Mouse (Mus musculus): Measurements from ENCODE around the gene Mybpc3. TPM values are rescaled to one million over a fixed set of nuclear protein-coding genes. Genes with fewer than 3 reads are reported as not detected.

The Mybpc3 gene
- total RNA-seq, 2 experiments from 2014 or later: 0.38 to 0.55 TPM

GRCm38 (mm10) chr2:91119551-91119950, 1.6 kb downstream of the Mybpc3 start:
- no peak for DNase-seq (ENCODE audit: low spot score in 2 of 2)

- DNase-seq (ENCODE audit: low spot score in 2 of 2): no peak
Observed at GRCm38 (mm10) chr2:91120261-91120671, 2.3 kb downstream of the Mybpc3 start.

GRCm38 (mm10) chr2:91121011-91121410, 3.1 kb downstream of the Mybpc3 start:
- no peak for DNase-seq (ENCODE audit: low spot score in 2 of 2)

- no peak for DNase-seq (ENCODE audit: low spot score in 2 of 2)
Observed at GRCm38 (mm10) chr2:91121497-91121896, 3.6 kb downstream of the Mybpc3 start.

GRCm38 (mm10) chr2:91123521-91123920, 5.6 kb downstream of the Mybpc3 start:
- DNase-seq (ENCODE audit: low spot score in 2 of 2): no peak

GRCm38 (mm10) chr2:91125101-91125500, 7.2 kb downstream of the Mybpc3 start:
- DNase-seq (ENCODE audit: low spot score in 2 of 2): no peak

GRCm38 (mm10) chr2:91128761-91129160, 10.8 kb downstream of the Mybpc3 start:
- DNase-seq (ENCODE audit: low spot score in 2 of 2): no peak

GRCm38 (mm10) chr2:91130126-91130525, 12.2 kb downstream of the Mybpc3 start:
- DNase-seq (ENCODE audit: low spot score in 2 of 2): no peak

- no peak for DNase-seq (ENCODE audit: low spot score in 2 of 2)
Observed at GRCm38 (mm10) chr2:91131251-91131650, 13.3 kb downstream of the Mybpc3 start.

GRCm38 (mm10) chr2:91132035-91132434, 14.1 kb downstream of the Mybpc3 start:
- DNase-seq (ENCODE audit: low spot score in 2 of 2): no peak

- DNase-seq (ENCODE audit: low spot score in 2 of 2): no peak
Observed at GRCm38 (mm10) chr2:91136513-91137412, 18.8 kb downstream of the Mybpc3 start.

- no peak for DNase-seq (ENCODE audit: low spot score in 2 of 2)
Observed at GRCm38 (mm10) chr2:91137481-91137880, 19.5 kb downstream of the Mybpc3 start.

- no peak for DNase-seq (ENCODE audit: low spot score in 2 of 2)
Observed at GRCm38 (mm10) chr2:91139311-91139710, 21.4 kb downstream of the Mybpc3 start.

GRCm38 (mm10) chr2:91139764-91140163, 21.8 kb downstream of the Mybpc3 start:
- no peak for DNase-seq (ENCODE audit: low spot score in 2 of 2)

GRCm38 (mm10) chr2:91142920-91143319, 25.0 kb downstream of the Mybpc3 start:
- no peak for DNase-seq (ENCODE audit: low spot score in 2 of 2)

- no peak for DNase-seq (ENCODE audit: low spot score in 2 of 2)
Observed at GRCm38 (mm10) chr2:91143401-91143800, 25.5 kb downstream of the Mybpc3 start.

GRCm38 (mm10) chr2:91148101-91148500, 30.2 kb downstream of the Mybpc3 start:
- no peak for DNase-seq (ENCODE audit: low spot score in 2 of 2)

GRCm38 (mm10) chr2:91151331-91151730, 33.4 kb downstream of the Mybpc3 start:
- no peak for DNase-seq (ENCODE audit: low spot score in 2 of 2)

- no peak for DNase-seq (ENCODE audit: low spot score in 2 of 2)
Observed at GRCm38 (mm10) chr2:91152885-91153377, 35.0 kb downstream of the Mybpc3 start.

GRCm38 (mm10) chr2:91154091-91154490, 36.1 kb downstream of the Mybpc3 start:
- DNase-seq (ENCODE audit: low spot score in 2 of 2): no peak

- DNase-seq (ENCODE audit: low spot score in 2 of 2): no peak
Observed at GRCm38 (mm10) chr2:91157002-91157752, 39.2 kb downstream of the Mybpc3 start.

GRCm38 (mm10) chr2:91160591-91160990, 42.6 kb downstream of the Mybpc3 start:
- no peak for DNase-seq (ENCODE audit: low spot score in 2 of 2)
